21 mouse cellular contexts compared by ENCODE assay signal in genomic region chr11:120719242-120719641, GRCm38 (mm10).
"Had no signal": no experiment of that assay in that cellular context is flagged by ENCODE, and none has a peak within 500 bp of the region (broad histone marks: within the 10 kb centered on the region; RNA-seq: fewer than 3 reads in every experiment).

No protein-coding gene starts in this region.

- H3K4me3 ChIP-seq: layer of hippocampus, adult 2 months; left cerebral cortex, adult 2 months; limb, embryonic 12.5 days; liver, embryonic 12.5 days; liver, embryonic 15.5 days; lung, embryonic 15.5 days; megakaryocyte, embryonic 14.5 days; midbrain, embryonic 15.5 days; neural tube, embryonic 12.5 days; neural tube, embryonic 15.5 days had no signal

- DNase-seq: kidney, adult 2 months; layer of hippocampus, adult 9-11 months; liver; lung, adult 18-20 months; lung, postnatal 10 days; lung, postnatal 36 days; right cerebral cortex, adult 18-20 months; thymus, adult 18-20 months; thymus, postnatal 4 days had no signal

- H3K27me3 ChIP-seq: midbrain, embryonic 15.5 days; neural tube, embryonic 15.5 days had no signal

- H3K9ac ChIP-seq: limb, embryonic 12.5 days; liver, embryonic 12.5 days; liver, embryonic 15.5 days; lung, embryonic 15.5 days; midbrain, embryonic 15.5 days; neural tube, embryonic 12.5 days; neural tube, embryonic 15.5 days had no signal

- H3K9me3 ChIP-seq: limb, embryonic 12.5 days; liver, embryonic 12.5 days; liver, embryonic 15.5 days; lung, embryonic 15.5 days; megakaryocyte, embryonic 14.5 days; midbrain, embryonic 15.5 days; neural tube, embryonic 12.5 days; neural tube, embryonic 15.5 days had no signal

- ATAC-seq: liver, embryonic 12.5 days; midbrain, embryonic 15.5 days had no signal

- H3K4me2 ChIP-seq: limb, embryonic 12.5 days; liver, embryonic 12.5 days; liver, embryonic 15.5 days; lung, embryonic 15.5 days; midbrain, embryonic 11.5 days; midbrain, embryonic 15.5 days; neural tube, embryonic 12.5 days; neural tube, embryonic 15.5 days had no signal

- H3K27ac ChIP-seq: kidney, postnatal 0 days; layer of hippocampus, adult 2 months; left cerebral cortex, adult 2 months; limb, embryonic 12.5 days; liver, embryonic 12.5 days; liver, embryonic 15.5 days; lung, embryonic 15.5 days; midbrain, embryonic 15.5 days; neural tube, embryonic 12.5 days; neural tube, embryonic 15.5 days had no signal
